Mouse (Mus musculus) liver, postnatal 0 days (tissue): ENCODE results near the gene Srsf4.

Experiments used
- CTCF ChIP-seq: sonication (generic); IDR thresholded peaks from 2 replicates; pipeline ENCODE4 v1.5.1; 2016; ENCODE audit warnings: antibody characterized with exemption, low read depth
- EP300 ChIP-seq: IDR thresholded peaks from 2 replicates; pipeline ENCODE4 v1.6.1; 2016; ENCODE audit warnings: antibody characterized with exemption, low read depth, mild to moderate bottlenecking

GRCm38 (mm10) chr4:131950657-131951056, 77.2 kb downstream of the Srsf4 start:
- TF ChIP-seq CTCF (no peak), EP300 (no peak)
